Mouse (Mus musculus) neural tube, embryonic 14.5 days (tissue): ENCODE measurements around the gene Stk39. TPM values are rescaled to one million over a fixed set of nuclear protein-coding genes. Genes with fewer than 3 reads are reported as not detected.

Source experiments
- ATAC-seq: fragments of 200-750 bp; cut with Nextera tagmentation; 2 replicates; pipeline ENCODE4 v1.8.0; 2017; ENCODE audit warnings: low read depth, mild to moderate bottlenecking, moderate TSS enrichment, moderate library complexity
- H3K27ac ChIP-seq: fragments of 300-500 bp; sonication (generic); 2 replicates; pipeline ENCODE4 v1.5.1; 2014; ENCODE audit warnings: low read depth, mild to moderate bottlenecking, control low read depth, low read length, moderate library complexity, mixed read lengths
- H3K27me3 ChIP-seq: fragments of 300-500 bp; sonication (generic); 2 replicates; pipeline ENCODE4 v1.6.1; 2014; ENCODE audit warnings: low read length; ENCODE audit not compliant: control insufficient read depth, insufficient read depth
- H3K36me3 ChIP-seq: fragments of 300-500 bp; sonication (generic); 2 replicates; pipeline ENCODE4 v1.6.1; 2014; ENCODE audit warnings: low read length, mixed read lengths; ENCODE audit not compliant: control insufficient read depth, insufficient read depth
- H3K4me1 ChIP-seq: fragments of 300-500 bp; sonication (generic); 2 replicates; pipeline ENCODE4 v1.6.1; 2014; ENCODE audit warnings: low read length; ENCODE audit not compliant: control insufficient read depth, insufficient read depth
- H3K4me2 ChIP-seq: fragments of 300-500 bp; sonication (generic); 2 replicates; pipeline ENCODE4 v1.6.1; 2014; ENCODE audit warnings: mild to moderate bottlenecking, low read depth, low read length, control low read depth
- H3K4me3 ChIP-seq: fragments of 300-500 bp; sonication (generic); 2 replicates; pipeline ENCODE4 v1.5.1; 2014; ENCODE audit warnings: low read depth, low read length, control low read depth, mixed read lengths
- H3K9ac ChIP-seq: fragments of 300-500 bp; sonication (generic); replicated peaks from 2 replicates; pipeline ENCODE4 v1.6.1; 2014; ENCODE audit warnings: low read depth, mild to moderate bottlenecking, control low read depth, low read length, mixed read lengths
- H3K9me3 ChIP-seq: fragments of 300-500 bp; sonication (generic); 2 replicates; pipeline ENCODE4 v1.6.1; 2016; ENCODE audit warnings: low read length; ENCODE audit not compliant: control insufficient read depth
- WGBS: fragments of 180-500 bp; shearing (Covaris S2); extraction: QIAGEN DNeasy Blood & Tissue Kit; methylation state at CpG from one replicate; pipeline ENCODE4 v1.1.7; 2014; 5-methylcytosine and 5-hydroxymethylcytosine counted together
- polyA plus RNA-seq: library from polyadenylated mRNA; unstranded; fragments of >200 nt; fragmentation: Nextera tagmentation; extraction: Ambion mirVana; gene quantifications from 2 replicates; pipeline ENCODE4 v1.2.1, GENCODE M21; 2014

Stk39 gene
- polyA plus RNA-seq, 1 experiment from 2014 or later: 37.0 TPM

GRCm38 (mm10) chr2:68222227-68222873 is 249.7 kb downstream of the Stk39 start:
- no peak overlapping the region for H3K4me3 ChIP-seq
- no peak overlapping the region for H3K27ac ChIP-seq
- 12% methylated on average over 5 of the region's 5 CpGs for WGBS
- no peaks in the 10 kb centered on the region for H3K27me3 ChIP-seq
- no peak overlapping the region for H3K4me2 ChIP-seq
- H3K9ac ChIP-seq: no peak overlapping the region
- no peaks in the 10 kb centered on the region for H3K36me3 ChIP-seq
- ATAC-seq: peak; percentile 81
- H3K4me1 ChIP-seq: peaks cover 10% of the 10 kb centered on the region
- H3K9me3 ChIP-seq: no peaks in the 10 kb centered on the region

GRCm38 (mm10) chr2:68221226-68221625 is 250.8 kb downstream of the Stk39 start:
- H3K9me3 ChIP-seq: no peaks in the 10 kb centered on the region
- no peak overlapping the region for H3K4me3 ChIP-seq
- H3K9ac ChIP-seq: no peak overlapping the region
- H3K4me1 ChIP-seq: peaks cover 10% of the 10 kb centered on the region
- no peaks in the 10 kb centered on the region for H3K27me3 ChIP-seq
- WGBS: 59% methylated on average over 4 of the region's 4 CpGs
- H3K27ac ChIP-seq: no peak overlapping the region
- peak; percentile 68; the same call in 1 of the 2 replicates for ATAC-seq
- H3K36me3 ChIP-seq: no peaks in the 10 kb centered on the region
- H3K4me2 ChIP-seq: no peak overlapping the region

- no peaks in the 10 kb centered on the region for H3K36me3 ChIP-seq
- no peak overlapping the region for H3K9ac ChIP-seq
- H3K27ac ChIP-seq: no peak overlapping the region
- no peaks in the 10 kb centered on the region for H3K9me3 ChIP-seq
- H3K27me3 ChIP-seq: no peaks in the 10 kb centered on the region
- no peak for ATAC-seq
- H3K4me1 ChIP-seq: peaks cover 10% of the 10 kb centered on the region
- no peak overlapping the region for H3K4me3 ChIP-seq
- WGBS: 88% methylated on average over 4 of the region's 4 CpGs
- no peak overlapping the region for H3K4me2 ChIP-seq
Measured at GRCm38 (mm10) chr2:68219823-68220222, 252.2 kb downstream of the Stk39 start.

- no peak for ATAC-seq
- WGBS: 76% methylated on average over 11 of the region's 11 CpGs
Measured at GRCm38 (mm10) chr2:68215176-68215575, 256.9 kb downstream of the Stk39 start.

DNA sequence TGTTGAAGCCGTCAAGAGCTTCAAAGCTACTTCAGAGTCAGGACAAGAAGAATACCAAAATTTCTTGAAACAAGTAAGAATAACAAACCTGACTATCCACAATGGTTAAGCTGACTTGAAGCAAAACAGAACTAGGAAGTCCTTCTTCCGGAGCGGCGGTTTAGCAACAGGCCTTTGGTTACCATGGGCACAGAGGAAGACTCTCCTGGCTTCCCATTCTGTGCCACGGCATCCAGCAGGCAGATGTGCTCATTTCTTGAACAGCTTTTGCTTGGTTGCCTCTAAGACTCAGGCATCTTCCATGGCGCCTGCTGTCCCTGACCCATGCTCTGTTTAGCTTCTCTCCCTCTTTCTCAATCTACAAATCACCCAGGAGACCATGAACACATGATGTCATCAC is 257.7 kb downstream of the Stk39 start:
- WGBS: 77% methylated on average over 6 of the region's 6 CpGs
- H3K4me1 ChIP-seq: no peaks in the 10 kb centered on the region
- no peaks in the 10 kb centered on the region for H3K9me3 ChIP-seq
- no peaks in the 10 kb centered on the region for H3K36me3 ChIP-seq
- H3K27me3 ChIP-seq: no peaks in the 10 kb centered on the region
- H3K4me3 ChIP-seq: no peak overlapping the region
- no peak overlapping the region for H3K27ac ChIP-seq
- no peak overlapping the region for H3K9ac ChIP-seq
- H3K4me2 ChIP-seq: no peak overlapping the region
- ATAC-seq: no peak

More at GRCm38 (mm10) chr2:68215176-68215575, 256.9 kb downstream of the Stk39 start:
- Histone ChIP-seq H3K27me3 (no peaks in the 10 kb centered on the region), H3K9me3 (no peaks in the 10 kb centered on the region), H3K4me1 (no peaks in the 10 kb centered on the region), H3K27ac (no peak overlapping the region), H3K36me3 (no peaks in the 10 kb centered on the region), H3K9ac (no peak overlapping the region), H3K4me3 (no peak overlapping the region), H3K4me2 (no peak overlapping the region)

DNA sequence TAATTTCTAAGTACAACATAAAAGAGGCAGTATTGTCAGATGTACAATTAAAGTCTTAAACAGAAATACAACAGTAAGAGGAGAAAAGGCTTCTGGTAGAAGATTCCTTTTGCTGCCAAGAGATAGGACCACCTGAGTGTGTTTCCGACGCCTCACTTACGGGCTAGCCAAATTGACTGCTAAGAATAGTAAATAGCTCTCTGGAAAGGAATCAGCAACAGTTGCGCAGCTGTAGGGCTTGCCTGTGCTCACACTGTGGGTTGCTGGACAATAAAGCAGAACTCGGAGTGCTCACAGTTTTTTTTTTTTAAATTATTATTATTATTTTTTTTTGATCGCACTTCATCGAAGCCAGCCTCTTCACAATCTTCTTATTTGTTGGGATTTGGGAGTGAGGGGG is 260.6 kb downstream of the Stk39 start:
- no peak overlapping the region for H3K4me3 ChIP-seq
- no peaks in the 10 kb centered on the region for H3K4me1 ChIP-seq
- no peak overlapping the region for H3K4me2 ChIP-seq
- H3K36me3 ChIP-seq: no peaks in the 10 kb centered on the region
- WGBS: 92% methylated on average over 7 of the region's 7 CpGs
- ATAC-seq: no peak
- H3K27me3 ChIP-seq: no peaks in the 10 kb centered on the region
- H3K9ac ChIP-seq: no peak overlapping the region
- H3K9me3 ChIP-seq: no peaks in the 10 kb centered on the region
- no peak overlapping the region for H3K27ac ChIP-seq

GRCm38 (mm10) chr2:68196245-68196644 is 275.8 kb downstream of the Stk39 start:
- no peak for ATAC-seq
- Histone ChIP-seq H3K27ac (no peak overlapping the region), H3K4me2 (no peak overlapping the region), H3K9me3 (no peaks in the 10 kb centered on the region), H3K9ac (no peak overlapping the region), H3K4me3 (no peak overlapping the region), H3K36me3 (no peaks in the 10 kb centered on the region), H3K27me3 (no peaks in the 10 kb centered on the region), H3K4me1 (no peaks in the 10 kb centered on the region)
- WGBS: 68% methylated on average over 4 of the region's 4 CpGs

DNA sequence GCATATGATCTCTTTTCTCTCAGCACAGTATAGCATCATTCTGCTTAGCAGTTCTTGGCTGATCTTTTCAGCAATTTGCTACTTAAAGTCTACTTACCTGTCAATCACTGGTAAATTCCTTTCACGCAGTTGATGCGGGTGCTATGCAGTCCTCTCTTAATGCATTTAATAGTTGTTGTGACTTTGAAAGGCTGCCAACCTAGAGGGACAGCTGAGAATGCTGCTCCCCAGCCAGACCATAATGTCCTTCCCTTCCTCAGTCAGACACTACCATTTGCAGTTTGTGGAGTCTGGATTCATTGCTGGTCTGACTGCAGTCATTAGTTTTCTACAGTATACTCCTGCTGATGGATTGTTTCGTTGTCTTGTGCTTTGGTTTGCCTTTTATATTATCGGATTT is 277.6 kb downstream of the Stk39 start:
- Histone ChIP-seq H3K9ac (no peak overlapping the region), H3K9me3 (no peaks in the 10 kb centered on the region), H3K36me3 (no peaks in the 10 kb centered on the region), H3K27me3 (no peaks in the 10 kb centered on the region), H3K4me2 (no peak overlapping the region), H3K4me1 (no peaks in the 10 kb centered on the region), H3K4me3 (no peak overlapping the region), H3K27ac (no peak overlapping the region)
- 75% methylated on average over 4 of the region's 4 CpGs for WGBS
- ATAC-seq: no peak

DNA sequence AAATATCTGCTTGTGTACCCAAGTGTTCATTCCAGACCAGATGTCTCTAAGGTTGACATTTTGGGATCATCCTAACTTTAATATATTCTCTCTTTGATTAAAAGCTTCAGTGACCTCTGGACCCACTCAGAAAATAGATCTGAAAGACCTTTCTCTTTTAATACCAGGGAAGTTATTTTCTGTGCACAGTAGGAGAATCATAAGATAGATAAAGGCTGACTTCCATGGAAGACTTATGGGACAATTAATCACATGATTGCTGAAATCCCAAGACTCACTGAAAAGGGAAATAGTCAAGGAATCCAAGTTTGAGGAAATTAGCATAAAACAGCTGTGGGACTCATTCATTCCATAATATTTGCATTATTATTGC is 278.6 kb downstream of the Stk39 start:
- no peak for ATAC-seq
- H3K36me3 ChIP-seq: no peaks in the 10 kb centered on the region
- no peak overlapping the region for H3K27ac ChIP-seq
- no peaks in the 10 kb centered on the region for H3K27me3 ChIP-seq
- no peak overlapping the region for H3K4me3 ChIP-seq
- H3K4me2 ChIP-seq: no peak overlapping the region
- H3K9me3 ChIP-seq: no peaks in the 10 kb centered on the region
- H3K4me1 ChIP-seq: no peaks in the 10 kb centered on the region
- no peak overlapping the region for H3K9ac ChIP-seq
